Mouse (Mus musculus) neutrophil, adult 65 days (primary cell): Measurements from ENCODE around the gene Gnat3. TPM values are rescaled to one million over a fixed set of nuclear protein-coding genes. Genes with fewer than 3 reads are reported as not detected.

Experiments used
- total RNA-seq: library from RNA; stranded (reverse); gene quantifications from 2 replicates; pipeline ENCODE4 v1.2.4, GENCODE M21; 2023

Gnat3 gene
- total RNA-seq = not detected in 2 replicates

DNA sequence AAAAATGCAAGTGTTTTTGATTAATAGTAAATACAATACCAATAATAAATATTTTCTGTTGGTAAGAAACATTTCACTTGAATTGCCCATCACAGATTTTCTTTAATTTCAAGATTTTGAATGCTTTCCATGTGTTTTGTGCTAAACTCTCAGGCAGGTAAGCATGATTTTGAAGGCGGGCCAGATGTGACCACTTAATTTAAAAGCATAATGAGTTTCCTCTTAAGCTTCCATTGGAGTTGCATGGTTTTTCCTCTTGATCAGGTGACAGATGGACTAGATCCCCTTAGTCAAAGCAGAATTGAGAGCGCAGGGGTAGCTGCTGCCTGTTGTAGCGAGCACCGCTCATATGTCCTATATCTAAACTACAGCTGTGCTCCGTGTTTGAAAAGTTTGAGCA, at the start of gene Gnat3:
Gnat3 (plus strand) TSS at position 301 of the 400 bp plus-strand sequence.

Other genes starting within 250 kb of the Gnat3 start
- gene Cd36, start 73.7 kb upstream of the Gnat3 start, total RNA-seq = 2.1 and 3.4 TPM in 2 replicates